ENCODE assay signal across 8 mouse cellular contexts in genomic region chr6:67036837-67037628, GRCm38 (mm10). TPM values are rescaled to one million over a fixed set of nuclear protein-coding genes. Genes with fewer than 3 reads are reported as not detected.
DNase-seq lines count a peak whose midpoint lies in the region; ATAC-seq and TF ChIP-seq lines count a peak whose summit lies in the region.

TSS of gene Gadd45a (minus strand) at chr6:67037457.

- peak within 1 kb of the TSS; percentile 88 for H3K27ac ChIP-seq in CH12.LX (ENCODE audit: insufficient read depth, low read depth)
- peak within 1 kb of the TSS; percentile 81 for H3K27ac ChIP-seq in forebrain, embryonic 11.5 days (ENCODE audit: low read depth, low read length)
- peak within 1 kb of the TSS; percentile 67 for H3K27ac ChIP-seq in heart, embryonic 16.5 days (ENCODE audit: low read length)
- peak within 1 kb of the TSS; percentile 99 for H3K27ac ChIP-seq in liver, embryonic 15.5 days (replicated peaks)
- H3K27ac ChIP-seq in neural tube, embryonic 12.5 days = peak within 1 kb of the TSS; percentile 89

- TF ChIP-seq CTCF in CH12.LX (conservative IDR thresholded peaks at IDR 0.05 in 1 of 2, IDR thresholded peaks at IDR 0.05 in 1 of 2; ENCODE audit: low read depth in 2 of 2, low read length in 2 of 2) = no peak

- no peak for TF ChIP-seq RAD21 in CH12.LX (IDR thresholded peaks at IDR 0.05; ENCODE audit: low read depth, low read length)

- H3K4me2 ChIP-seq in CH12.LX (ENCODE audit: insufficient read depth, low read depth, poor library complexity, severe bottlenecking) = peak within 1 kb of the TSS; percentile 65
- peak within 1 kb of the TSS; percentile 68 for H3K4me2 ChIP-seq in forebrain, embryonic 11.5 days (ENCODE audit: low read depth, low read length, severe bottlenecking)
- H3K4me2 ChIP-seq in heart, embryonic 16.5 days (ENCODE audit: low read depth, low read length) = peak within 1 kb of the TSS; percentile 98
- H3K4me2 ChIP-seq in liver, embryonic 15.5 days = peak within 1 kb of the TSS; percentile 77
- peak within 1 kb of the TSS; percentile 71 for H3K4me2 ChIP-seq in neural tube, embryonic 12.5 days (replicated peaks)

- dilution Hi-C loops in CH12.LX (cut with MboI; ENCODE audit: extremely low pct_ligation_motif_present, extremely low pct_unique_long_range_greater_than_20kb, low sequenced_read_pairs) = no loop called here

- TF ChIP-seq EP300 in CH12.LX (IDR thresholded peaks at IDR 0.05; ENCODE audit: low read length) = no peak

- H3K27me3 ChIP-seq in CH12.LX (replicated peaks) = no peaks in the 10 kb centered on the region
- H3K27me3 ChIP-seq in forebrain, embryonic 11.5 days (ENCODE audit: control insufficient read depth, insufficient read depth, low read length) = no peaks in the 10 kb centered on the region
- no peaks in the 10 kb centered on the region for H3K27me3 ChIP-seq in heart, embryonic 16.5 days (ENCODE audit: control insufficient read depth, insufficient read depth, low read length)
- no peaks in the 10 kb centered on the region for H3K27me3 ChIP-seq in liver, embryonic 15.5 days
- H3K27me3 ChIP-seq in neural tube, embryonic 12.5 days (replicated peaks) = no peaks in the 10 kb centered on the region

- DNase-seq in CH12.LX (ENCODE audit: extremely low read depth) = peak; percentile 98
- peak; percentile 99 for DNase-seq in c-Kit-positive CD71-positive TER-119-negative erythroid progenitor cells, embryonic 14.5 days (ENCODE audit: low read depth)
- DNase-seq in forebrain, embryonic 11.5 days (ENCODE audit: low spot score) = peak; percentile 96
- peak; percentile 96 to 99 for DNase-seq in kidney, postnatal 36 days
- DNase-seq in telencephalon, adult 2 months (ENCODE audit: low read depth, low spot score) = peak; percentile 92

- in situ Hi-C loops in CH12.LX (cut with MboI; ENCODE audit: low pct_ligation_motif_present, low pct_unique_long_range_greater_than_20kb, low sequenced_read_pairs) = no loop called here

- peaks cover 5 to 24% of the 10 kb centered on the region in 2 experiments for H3K4me1 ChIP-seq in CH12.LX (ENCODE audit: control insufficient read depth in 1 of 2, insufficient read depth in 2 of 2)
- H3K4me1 ChIP-seq in forebrain, embryonic 11.5 days (replicated peaks; ENCODE audit: control insufficient read depth, insufficient read depth, low read length) = 0 out of 2 replicates have a peak, but pooled peaks cover 3% of the 10 kb centered on the region
- peaks cover 7% of the 10 kb centered on the region for H3K4me1 ChIP-seq in heart, embryonic 16.5 days (ENCODE audit: control insufficient read depth, insufficient read depth, low read length)
- H3K4me1 ChIP-seq in liver, embryonic 15.5 days (replicated peaks) = peaks cover 30% of the 10 kb centered on the region
- H3K4me1 ChIP-seq in neural tube, embryonic 12.5 days = peaks cover 17% of the 10 kb centered on the region

- H3K79me2 ChIP-seq in CH12.LX (replicated peaks; ENCODE audit: control insufficient read depth, extremely low read depth, insufficient read depth, poor library complexity, severe bottlenecking) = no peaks in the 10 kb centered on the region; the same call in 1 of the 2 replicates

- no peaks in the 10 kb centered on the region for H3K9me3 ChIP-seq in CH12.LX (replicated peaks; ENCODE audit: low read length)
- H3K9me3 ChIP-seq in forebrain, embryonic 11.5 days (ENCODE audit: control insufficient read depth, low read length) = no peaks in the 10 kb centered on the region
- no peaks in the 10 kb centered on the region for H3K9me3 ChIP-seq in heart, embryonic 16.5 days (replicated peaks; ENCODE audit: control insufficient read depth, low read length)
- no peaks in the 10 kb centered on the region for H3K9me3 ChIP-seq in liver, embryonic 15.5 days (replicated peaks)
- no peaks in the 10 kb centered on the region for H3K9me3 ChIP-seq in neural tube, embryonic 12.5 days

- peak within 1 kb of the TSS; percentile 41 to 99 (median 86) for H3K4me3 ChIP-seq in CH12.LX (replicated peaks in 1 of 3; ENCODE audit: low read depth in 2 of 3, low read length in 2 of 3, poor library complexity in 1 of 3)
- H3K4me3 ChIP-seq in forebrain, embryonic 11.5 days (ENCODE audit: low read depth, low read length) = peak within 1 kb of the TSS; percentile 75
- peak within 1 kb of the TSS; percentile 64 for H3K4me3 ChIP-seq in heart, embryonic 16.5 days (ENCODE audit: low read length)
- peak within 1 kb of the TSS; percentile 88 for H3K4me3 ChIP-seq in liver, embryonic 15.5 days (replicated peaks)
- peak within 1 kb of the TSS; percentile 71 for H3K4me3 ChIP-seq in neural tube, embryonic 12.5 days

- WGBS in forebrain, embryonic 11.5 days = under 1% methylated on average over 63 of the region's 69 CpGs
- WGBS in heart, embryonic 16.5 days = under 1% methylated on average over 65 of the region's 69 CpGs
- under 1% methylated on average over 69 of the region's 69 CpGs for WGBS in liver, embryonic 15.5 days (ENCODE audit: insufficient replicate concordance)
- WGBS in neural tube, embryonic 12.5 days = under 1% methylated on average over 69 of the region's 69 CpGs

- peak; percentile 99 for TF ChIP-seq POLR2A in CH12.LX (IDR thresholded peaks at IDR 0.05; ENCODE audit: low read depth, low read length)

- peak; percentile 98 for ATAC-seq in forebrain, embryonic 11.5 days (replicated peaks; ENCODE audit: low FRiP score)
- peak; percentile 98 for ATAC-seq in heart, embryonic 16.5 days (replicated peaks; ENCODE audit: extremely low read depth, insufficient read depth, low FRiP score)
- ATAC-seq in liver, embryonic 15.5 days (ENCODE audit: insufficient read depth) = peak; percentile 89
- ATAC-seq in neural tube, embryonic 12.5 days (ENCODE audit: low FRiP score, low read depth) = peak; percentile 98

- H3K36me3 ChIP-seq in CH12.LX (replicated peaks in 1 of 2; ENCODE audit: control insufficient read depth in 1 of 2, insufficient read depth in 1 of 2, low read length in 1 of 2) = peaks cover 4 to 7% of the 10 kb centered on the region in 2 experiments
- H3K36me3 ChIP-seq in forebrain, embryonic 11.5 days (ENCODE audit: control insufficient read depth, insufficient read depth, low read length) = no peaks in the 10 kb centered on the region
- H3K36me3 ChIP-seq in heart, embryonic 16.5 days (ENCODE audit: control insufficient read depth, insufficient read depth) = no peaks in the 10 kb centered on the region
- peaks cover 8% of the 10 kb centered on the region; the same call in 1 of the 2 replicates for H3K36me3 ChIP-seq in liver, embryonic 15.5 days (replicated peaks)
- H3K36me3 ChIP-seq in neural tube, embryonic 12.5 days = no peaks in the 10 kb centered on the region

- H3K9ac ChIP-seq in CH12.LX (ENCODE audit: insufficient read depth, low read depth) = peak within 1 kb of the TSS; percentile 98
- peak within 1 kb of the TSS; percentile 87 for H3K9ac ChIP-seq in forebrain, embryonic 11.5 days (ENCODE audit: low read length)
- peak within 1 kb of the TSS; percentile 75 for H3K9ac ChIP-seq in heart, embryonic 16.5 days (ENCODE audit: low read length)
- peak within 1 kb of the TSS; percentile 96 for H3K9ac ChIP-seq in liver, embryonic 15.5 days
- peak within 1 kb of the TSS; percentile 77 for H3K9ac ChIP-seq in neural tube, embryonic 12.5 days

TF ChIP-seq in CH12.LX, 34 proteins besides CTCF, POLR2A, EP300 and RAD21 (continues in another document):
- TF ChIP-seq BHLHE40 (IDR thresholded peaks at IDR 0.05; ENCODE audit: low read depth, low read length) (peak; percentile 47), ZKSCAN1 (IDR thresholded peaks at IDR 0.05; ENCODE audit: borderline replicate concordance, low read depth, low read length) (no peak), CHD1 (IDR thresholded peaks at IDR 0.05; ENCODE audit: low read depth, low read length) (0 out of 2 replicates have a peak, but pooled peaks have one; percentile 77), E2F4 (IDR thresholded peaks at IDR 0.05; ENCODE audit: insufficient replicate concordance, low read depth, low read length) (no peak), RCOR1 (conservative IDR thresholded peaks at IDR 0.05; ENCODE audit: low read depth, low read length) (no peak; the same call in 1 of the 2 replicates), MAZ (IDR thresholded peaks at IDR 0.05; ENCODE audit: low read depth, low read length) (peak; percentile 87), CHD2 (IDR thresholded peaks at IDR 0.05; ENCODE audit: low read length) (peak; percentile 45; the same call in 1 of the 2 replicates), SIN3A (IDR thresholded peaks at IDR 0.05; ENCODE audit: low read length) (peak; percentile 79), TCF12 (IDR thresholded peaks at IDR 0.05; ENCODE audit: low read depth, low read length) (peak; percentile 94), TBP (conservative IDR thresholded peaks at IDR 0.05; ENCODE audit: low read depth, low read length) (peak; percentile 95), MAFK (IDR thresholded peaks at IDR 0.05; ENCODE audit: insufficient replicate concordance, low read length) (no peak), KAT2A (IDR thresholded peaks at IDR 0.05; ENCODE audit: insufficient replicate concordance, low read length) (0 out of 2 replicates have a peak, but pooled peaks have one; percentile 44), MXI1 (IDR thresholded peaks at IDR 0.05; ENCODE audit: low read depth, low read length) (peak; percentile 54; the same call in 1 of the 2 replicates), MEF2A (IDR thresholded peaks at IDR 0.05; ENCODE audit: borderline replicate concordance, low read depth, low read length) (peak; percentile 71), MYC (IDR thresholded peaks at IDR 0.05; ENCODE audit: low read depth, low read length) (peak; percentile 25; the same call in 1 of the 2 replicates), UBTF (IDR thresholded peaks at IDR 0.05; ENCODE audit: low read depth, low read length) (peak; percentile 100), ZC3H11A (IDR thresholded peaks at IDR 0.05; ENCODE audit: low read depth, low read length) (no peak), ZNF384 (IDR thresholded peaks at IDR 0.05; ENCODE audit: low read depth, low read length) (no peak), USF1 (IDR thresholded peaks at IDR 0.05; ENCODE audit: low read depth, low read length) (no peak; the same call in 1 of the 2 replicates), PAX5 (IDR thresholded peaks at IDR 0.05; ENCODE audit: low read length) (no peak), ELF1 (IDR thresholded peaks at IDR 0.05; ENCODE audit: low read depth, low read length) (peak; percentile 56), HCFC1 (IDR thresholded peaks at IDR 0.05; ENCODE audit: low read depth, low read length) (peak; percentile 54), SMC3 (IDR thresholded peaks at IDR 0.05; ENCODE audit: low read depth, low read length) (no peak)

RNA-seq across cellular contexts. Expression of gene Gadd45a, which starts in this region (rescaled TPM):
- total RNA-seq in CH12.LX (2012; rRNA removed) (6.0 and 12.5 TPM in 2 replicates), CH12.LX (2014; rRNA removed) (19.5 and 22.4 TPM in 2 replicates)
- polyA plus RNA-seq in CH12.LX (2012; ENCODE audit: insufficient read length, low read depth) = 26.2 and 30.5 TPM in 2 replicates
- 19.7 and 23.2 TPM in 2 replicates for polyA plus RNA-seq in forebrain, embryonic 11.5 days (2014; fragmentation: Nextera tagmentation; extraction: Ambion mirVana)
- 6.5 and 6.9 TPM in 2 replicates for polyA plus RNA-seq in heart, embryonic 16.5 days (2015; fragmentation: Nextera tagmentation; extraction: Ambion mirVana)
- 64.3 and 72.9 TPM in 2 replicates for polyA plus RNA-seq in liver, embryonic 15.5 days (2015; fragmentation: Nextera tagmentation; extraction: Ambion mirVana)
- 35.3 and 35.6 TPM in 2 replicates for polyA plus RNA-seq in neural tube, embryonic 12.5 days (2016; fragmentation: Nextera tagmentation; extraction: Ambion mirVana)

Comparison
In these comparisons a context has a peak if more than half of its experiments do, and no peak if none do; other contexts are left out.
1. Peak in every context shown above with its lines: DNase-seq, ATAC-seq, H3K4me3 ChIP-seq and H3K27ac ChIP-seq.